Mouse (Mus musculus) small intestine, adult 2 months (tissue): ENCODE measurements around the gene Zmiz2. TPM values are rescaled to one million over a fixed set of nuclear protein-coding genes. Genes with fewer than 3 reads are reported as not detected.
A peak's percentile ranks its signal among the peaks of the same experiment; 100 is the strongest.
"Not testable (repeated sequence)": the region's sequence is repeated elsewhere in the genome, so short reads cannot be mapped to it uniquely, and the experiment has no call there.

Experiments
- H3K27ac ChIP-seq: fragments of 200-500 bp; 2 replicates; pipeline ENCODE4 v1.5.1; 2012; ENCODE audit warnings: low read depth, low read length, control low read depth, inconsistent platforms; ENCODE audit not compliant: insufficient read depth
- H3K27me3 ChIP-seq: fragments of 200-500 bp; 2 replicates; pipeline ENCODE4 v1.6.1; 2012; ENCODE audit warnings: mild to moderate bottlenecking, moderate library complexity, low read length, inconsistent platforms; ENCODE audit not compliant: control insufficient read depth, insufficient read depth
- H3K36me3 ChIP-seq: fragments of 200-500 bp; 2 replicates; pipeline ENCODE4 v1.6.1; 2012; ENCODE audit warnings: mild to moderate bottlenecking, low read length, control low read depth, inconsistent platforms; ENCODE audit not compliant: control insufficient read depth, insufficient read depth
- H3K4me1 ChIP-seq: fragments of 200-500 bp; 2 replicates; pipeline ENCODE4 v1.6.1; 2012; ENCODE audit warnings: low read length, inconsistent platforms, mixed read lengths; ENCODE audit not compliant: control insufficient read depth, insufficient read depth, insufficient read length
- H3K4me3 ChIP-seq: fragments of 200-500 bp; 2 replicates; pipeline ENCODE4 v1.5.1; 2012; ENCODE audit warnings: low read depth, mild to moderate bottlenecking, control low read depth, inconsistent platforms, low read length, moderate library complexity
- CTCF ChIP-seq: fragments of 200-500 bp; IDR thresholded peaks from 2 replicates; pipeline ENCODE4 v1.5.1; 2012; ENCODE audit warnings: low read depth, mild to moderate bottlenecking, control low read depth, inconsistent platforms, low read length, moderate library complexity, mixed read lengths; ENCODE audit not compliant: insufficient replicate concordance, insufficient read length; ENCODE audit errors: extremely low read depth
- POLR2A ChIP-seq: fragments of 200-500 bp; IDR thresholded peaks from 2 replicates; pipeline ENCODE4 v1.6.1; 2012; ENCODE audit warnings: low read depth, mild to moderate bottlenecking, control low read depth, inconsistent platforms, low read length, moderate library complexity
- WGBS: fragments of 180-500 bp; shearing (Covaris S2); methylation state at CpG from one replicate; pipeline ENCODE4 v1.1.7; 2018; 5-methylcytosine and 5-hydroxymethylcytosine counted together
- polyA plus RNA-seq: library from polyadenylated mRNA; depleted of rRNA; stranded (reverse); fragments of >200 nt; gene quantifications from 2 replicates; pipeline ENCODE4 v1.2.3, GENCODE M21; 2012

The Zmiz2 gene
- polyA plus RNA-seq, 1 experiment, result 85.9 TPM

- Histone ChIP-seq H3K4me1 (peaks cover 4% of the 10 kb centered on the region; the same call in 1 of the 2 replicates), H3K4me3 (peak overlapping the region; percentile 91), H3K27me3 (no peaks in the 10 kb centered on the region), H3K36me3 (peaks cover 20% of the 10 kb centered on the region), H3K27ac (peak overlapping the region; percentile 90)
- under 1% methylated on average over 102 of the region's 102 CpGs for WGBS
- TF ChIP-seq CTCF (no peak), POLR2A (peak; percentile 91)
Observed at GRCm38 (mm10) chr11:6415551-6416404, 26.9 kb downstream of the Zmiz2 start.

DNA sequence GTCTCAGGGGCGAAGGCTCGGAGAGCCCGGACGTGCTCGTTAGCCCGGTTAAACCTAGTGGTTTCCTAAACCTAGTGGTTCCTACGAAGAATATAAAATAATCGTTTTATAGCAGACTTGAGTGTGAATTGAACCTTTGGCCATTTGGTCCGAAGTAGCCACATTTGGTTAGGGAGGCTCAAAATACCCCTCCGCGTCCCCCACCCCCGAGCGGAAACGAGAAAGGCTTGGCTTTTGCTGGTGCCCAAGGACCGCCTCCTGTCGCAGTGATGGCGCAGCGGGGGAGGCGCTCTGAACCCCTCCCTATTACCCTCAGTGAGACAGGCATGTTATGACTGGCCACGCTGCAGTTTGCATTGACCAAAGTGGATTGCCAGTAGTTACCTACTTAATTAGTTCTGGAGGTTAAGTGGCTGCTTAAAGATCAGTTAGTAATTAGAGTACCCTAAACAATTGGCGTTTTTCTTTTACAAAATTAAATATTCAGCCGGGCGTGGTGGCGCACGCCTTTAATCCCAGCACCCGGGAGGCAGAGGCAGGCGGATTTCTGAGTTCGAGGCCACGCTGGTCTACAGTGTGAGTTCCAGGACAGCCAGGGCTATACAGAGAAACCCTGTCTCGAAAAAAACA is 27.6 kb downstream of the Zmiz2 start:
- H3K4me1 ChIP-seq, result peaks cover 4% of the 10 kb centered on the region; the same call in 1 of the 2 replicates
- H3K4me3 ChIP-seq, result peak overlapping the region; percentile 91
- H3K27me3 ChIP-seq, result no peaks in the 10 kb centered on the region
- TF ChIP-seq POLR2A (no peak), CTCF (no peak)
- peak overlapping the region; percentile 90 for H3K27ac ChIP-seq
- under 1% methylated on average over 30 of the region's 30 CpGs for WGBS
- H3K36me3 ChIP-seq, result peaks cover 22% of the 10 kb centered on the region

DNA sequence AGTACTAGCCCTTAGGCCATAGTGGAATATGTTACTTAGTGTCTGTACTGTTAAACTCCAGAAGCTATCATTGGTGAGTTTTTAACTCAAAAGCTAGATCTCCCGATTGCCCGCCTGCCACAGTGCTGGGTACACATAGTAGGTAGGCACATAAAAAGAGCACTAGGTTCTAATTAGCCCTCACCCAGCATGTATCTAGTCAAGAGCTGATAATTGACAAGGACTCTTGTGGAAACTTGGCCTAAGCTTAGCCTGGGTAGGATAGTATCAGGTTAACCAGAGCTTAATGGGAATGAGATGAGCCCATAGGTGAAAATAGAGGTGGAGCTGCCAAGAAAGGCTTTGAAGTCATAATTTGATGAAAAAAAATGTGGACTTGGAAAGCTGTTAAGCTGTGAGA is 28.2 kb downstream of the Zmiz2 start:
- H3K27me3 ChIP-seq, result no peaks in the 10 kb centered on the region
- H3K4me1 ChIP-seq, result peaks cover 4% of the 10 kb centered on the region; the same call in 1 of the 2 replicates
- TF ChIP-seq POLR2A (no peak), CTCF (no peak)
- 8% methylated on average over 2 of the region's 2 CpGs for WGBS
- peak overlapping the region; percentile 91; the same call in 1 of the 2 replicates for H3K4me3 ChIP-seq
- H3K36me3 ChIP-seq, result peaks cover 23% of the 10 kb centered on the region
- no peak overlapping the region for H3K27ac ChIP-seq

DNA sequence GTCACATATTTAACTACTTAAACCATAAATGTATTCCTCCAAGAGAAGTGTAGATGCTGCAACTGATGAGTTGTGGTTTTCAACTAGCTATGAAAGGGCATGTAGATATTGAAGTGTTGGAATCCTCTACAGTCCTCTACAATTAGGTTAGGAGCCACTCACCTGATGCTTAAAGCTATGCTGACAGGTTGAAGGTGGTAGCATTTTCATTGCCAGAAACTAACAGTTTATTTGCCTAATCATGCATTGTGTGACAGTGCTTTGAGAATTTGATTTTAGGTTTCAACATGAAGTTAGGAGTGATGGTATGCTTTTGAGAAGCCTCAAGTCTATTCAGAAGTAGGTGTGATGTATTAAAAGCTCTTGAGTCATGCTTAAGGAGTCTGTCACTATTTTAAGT is 28.6 kb downstream of the Zmiz2 start:
- H3K4me1 ChIP-seq, result peaks cover 4% of the 10 kb centered on the region; the same call in 1 of the 2 replicates
- H3K27me3 ChIP-seq, result no peaks in the 10 kb centered on the region
- no peak overlapping the region for H3K27ac ChIP-seq
- H3K36me3 ChIP-seq, result peaks cover 23% of the 10 kb centered on the region
- H3K4me3 ChIP-seq, result no peak overlapping the region
- no peak for TF ChIP-seq CTCF
- TF ChIP-seq POLR2A, result no peak

DNA sequence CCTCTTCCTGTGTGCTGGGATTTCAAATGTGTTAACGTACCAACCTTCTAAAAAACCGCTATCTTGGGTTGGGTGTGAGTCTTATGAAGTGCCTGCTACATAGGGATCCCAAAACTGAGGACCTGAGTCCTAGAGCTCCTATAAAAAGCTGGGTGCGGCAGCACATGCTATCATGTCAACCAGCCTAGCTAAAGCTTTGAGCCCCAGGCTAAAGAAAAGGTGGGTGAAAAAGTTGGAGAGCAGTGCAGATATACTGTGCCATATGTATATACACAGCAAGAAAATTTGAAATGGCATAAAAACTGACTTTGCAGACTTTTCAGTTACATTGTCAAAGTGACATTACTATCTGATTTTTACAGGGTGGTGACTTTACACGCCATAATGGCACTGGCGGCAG is 29.9 kb downstream of the Zmiz2 start:
- Histone ChIP-seq H3K27me3 (no peaks in the 10 kb centered on the region), H3K27ac (no peak overlapping the region), H3K4me3 (no peak overlapping the region), H3K36me3 (peaks cover 31% of the 10 kb centered on the region), H3K4me1 (peaks cover 4% of the 10 kb centered on the region; the same call in 1 of the 2 replicates)
- 69% methylated on average over 5 of the region's 5 CpGs for WGBS
- TF ChIP-seq POLR2A (no peak), CTCF (no peak)

- not testable (repeated sequence) for H3K4me1 ChIP-seq, H3K4me3 ChIP-seq, H3K27ac ChIP-seq, H3K27me3 ChIP-seq
- WGBS, result 49% methylated on average over 4 of the region's 4 CpGs
- H3K36me3 ChIP-seq, result peaks cover 31% of the 10 kb centered on the region
Observed at GRCm38 (mm10) chr11:6419156-6419555, 30.3 kb downstream of the Zmiz2 start.

DNA sequence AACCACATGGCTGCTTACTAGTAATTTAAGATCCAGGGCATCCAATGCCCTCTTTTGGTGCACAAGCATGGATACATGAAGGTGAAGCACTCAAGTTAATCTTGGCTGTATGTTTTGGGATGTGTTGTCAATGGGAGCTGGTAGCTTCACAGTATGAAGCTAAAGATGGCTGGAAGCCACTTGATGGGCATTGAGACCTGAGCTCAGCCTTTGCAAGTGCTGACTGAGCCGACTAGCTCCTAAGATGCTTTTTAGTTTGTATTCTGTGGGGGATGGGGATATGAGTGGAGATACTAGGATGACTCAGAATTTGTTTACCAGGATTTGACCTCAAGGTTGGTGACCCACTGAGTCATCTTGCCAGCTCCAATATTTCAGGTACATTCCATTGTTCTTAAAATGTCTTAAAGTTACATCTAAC is 31.4 kb downstream of the Zmiz2 start:
- 12% methylated on average over 1 of the region's 1 CpGs for WGBS
- H3K27me3 ChIP-seq, result no peaks in the 10 kb centered on the region
- H3K27ac ChIP-seq, result no peak overlapping the region
- H3K4me1 ChIP-seq, result no peaks in the 10 kb centered on the region
- H3K36me3 ChIP-seq, result peaks cover 39% of the 10 kb centered on the region
- TF ChIP-seq CTCF (no peak), POLR2A (no peak)
- no peak overlapping the region for H3K4me3 ChIP-seq
